Mouse (Mus musculus) megakaryocyte-erythroid progenitor cell, adult 5 weeks (primary cell): ENCODE measurements around the gene Abo. TPM values are rescaled to one million over a fixed set of nuclear protein-coding genes. Genes with fewer than 3 reads are reported as not detected.

Source experiments
- polyA plus RNA-seq: library from polyadenylated mRNA; stranded (reverse); fragments of >175 nt; gene quantifications from 2 replicates; pipeline ENCODE4 v1.2.3, GENCODE M21; 2012

Gene Abo
- not detected in 2 replicates for polyA plus RNA-seq

GRCm38 (mm10) chr2:26864879-26865278 lies at the start of gene Abo:
TSS of gene Abo (minus strand) at chr2:26864979.

GRCm38 (mm10) chr2:26910124-26910993 lies 45.6 kb upstream of the Abo start, which contains the start of the genes Med22 and Rpl7a:
TSS of gene Med22 (minus strand) at chr2:26910677.
TSS of gene Rpl7a (plus strand) at chr2:26910764.

GRCm38 (mm10) chr2:26902467-26903220 lies 37.9 kb upstream of the Abo start, which contains the start of gene Surf6:
TSS of gene Surf6 (minus strand) at chr2:26902879.

Other genes with a start within 250 kb of the Abo start
- 9.0 and 14.8 TPM in 2 replicates for gene Fam69b, start 236.5 kb downstream of the Abo start, polyA plus RNA-seq
- gene Lcn4, start 193.7 kb downstream of the Abo start, polyA plus RNA-seq: 0.12 TPM in 1 of 2 replicates, not detected in the other
- gene Surf6, start 37.9 kb upstream of the Abo start, polyA plus RNA-seq: 30.5 and 44.3 TPM in 2 replicates
- gene Med22, start 45.7 kb upstream of the Abo start, polyA plus RNA-seq: 75.8 and 91.1 TPM in 2 replicates
- gene Rpl7a, start 45.8 kb upstream of the Abo start, polyA plus RNA-seq: 5,818 and 6,070 TPM in 2 replicates
- 6.4 and 9.5 TPM in 2 replicates for gene Surf2, start 51.4 kb upstream of the Abo start, polyA plus RNA-seq
- gene Surf1, start 51.6 kb upstream of the Abo start, polyA plus RNA-seq: 26.2 and 27.9 TPM in 2 replicates
- gene Surf4, start 68.9 kb upstream of the Abo start, polyA plus RNA-seq: 149 and 184 TPM in 2 replicates
- 0.22 and 0.30 TPM in 2 replicates for gene Stkld1, start 69.1 kb upstream of the Abo start, polyA plus RNA-seq
- 132 and 133 TPM in 2 replicates for gene Rexo4, start 99.4 kb upstream of the Abo start, polyA plus RNA-seq
- gene Adamts13, start 108.4 kb upstream of the Abo start, polyA plus RNA-seq: 0.12 and 0.45 TPM in 2 replicates
- 11.0 and 11.4 TPM in 2 replicates for gene Cacfd1, start 144.9 kb upstream of the Abo start, polyA plus RNA-seq
- gene Slc2a6, start 163.0 kb upstream of the Abo start, polyA plus RNA-seq: 10.4 and 13.4 TPM in 2 replicates
- gene Mymk, start 207.2 kb upstream of the Abo start, polyA plus RNA-seq: not detected in 2 replicates
- not detected in 2 replicates for gene Adamtsl2, start 214.4 kb upstream of the Abo start, polyA plus RNA-seq